Mouse (Mus musculus): ENCODE results near the gene Ppm1m.

Ppm1m gene

DNA sequence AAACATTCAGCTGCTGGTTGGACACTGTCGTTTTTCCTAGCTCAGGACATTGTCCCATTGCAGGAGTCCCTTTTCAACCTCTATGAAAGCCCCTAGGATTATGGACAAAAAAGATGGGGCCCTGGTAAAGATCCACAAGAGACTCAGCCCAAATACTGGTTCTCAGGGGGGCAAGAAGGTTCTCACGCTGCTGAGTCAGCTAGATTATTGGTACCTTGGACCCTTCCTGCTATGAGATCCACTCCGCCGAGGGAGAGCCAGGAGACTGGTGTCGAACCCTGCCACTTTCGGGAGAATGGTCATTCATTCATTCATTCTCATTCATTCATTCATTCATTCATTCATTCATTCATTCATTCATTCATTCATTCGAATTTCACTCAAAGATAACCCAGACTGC, 17.4 kb upstream of the Ppm1m start:
- DNase-seq, result no peak

DNA sequence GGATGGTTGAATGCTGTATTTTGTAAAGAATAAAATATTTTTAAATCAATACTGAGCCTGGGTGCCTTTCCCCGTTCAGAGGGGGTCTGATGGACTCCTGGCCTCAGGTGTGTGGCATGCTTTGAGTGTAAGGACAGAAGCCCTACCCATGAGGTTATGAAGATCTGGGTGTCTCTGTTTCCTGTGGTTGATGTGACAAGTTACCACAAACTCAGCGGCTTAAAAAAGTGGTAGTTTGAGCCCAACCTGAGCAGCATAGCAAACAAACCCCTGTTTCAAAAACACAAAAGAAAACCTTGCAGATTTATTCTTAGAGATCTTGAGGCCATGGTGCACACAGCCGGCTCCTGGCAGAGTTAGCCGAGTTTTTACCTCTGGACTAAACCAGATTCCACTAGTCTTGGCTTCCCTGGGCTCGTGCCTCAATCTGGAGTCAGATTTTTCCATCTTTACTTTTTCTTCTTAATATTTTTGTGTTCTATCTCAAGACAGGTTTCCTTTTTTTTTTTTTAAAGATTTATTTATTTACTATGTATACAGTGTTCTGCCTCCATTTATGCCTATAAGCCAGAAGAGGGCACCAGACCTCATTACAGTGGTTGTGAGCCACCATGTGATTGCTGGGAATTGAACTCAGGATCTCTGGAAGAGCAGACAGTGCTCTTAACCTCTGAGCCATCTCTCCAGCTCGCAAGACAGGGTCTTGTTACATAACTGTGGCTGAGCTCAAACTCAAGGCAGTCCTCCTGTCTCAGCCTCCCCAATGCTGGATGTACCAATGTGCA, 16.0 kb upstream of the Ppm1m start:
- no peak for DNase-seq

DNA sequence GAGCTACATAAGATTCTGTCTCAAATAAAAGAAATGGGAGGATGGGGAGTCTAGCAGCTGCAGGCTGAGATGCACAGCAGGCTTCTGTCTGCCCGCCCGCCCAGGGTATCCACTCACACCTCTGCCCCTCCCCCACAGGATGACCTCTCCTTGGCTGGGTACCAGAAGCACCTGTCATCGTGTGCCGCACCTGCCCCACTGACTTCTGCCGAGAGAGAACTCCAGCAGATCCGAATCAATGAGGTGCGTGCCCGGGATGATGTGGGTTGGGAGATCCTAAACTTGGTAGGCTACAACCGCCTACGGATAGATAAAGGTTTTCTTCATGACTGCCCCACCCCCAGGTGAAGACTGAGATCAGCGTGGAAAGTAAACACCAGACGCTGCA, 13.0 kb upstream of the Ppm1m start:
- no peak for DNase-seq

DNA sequence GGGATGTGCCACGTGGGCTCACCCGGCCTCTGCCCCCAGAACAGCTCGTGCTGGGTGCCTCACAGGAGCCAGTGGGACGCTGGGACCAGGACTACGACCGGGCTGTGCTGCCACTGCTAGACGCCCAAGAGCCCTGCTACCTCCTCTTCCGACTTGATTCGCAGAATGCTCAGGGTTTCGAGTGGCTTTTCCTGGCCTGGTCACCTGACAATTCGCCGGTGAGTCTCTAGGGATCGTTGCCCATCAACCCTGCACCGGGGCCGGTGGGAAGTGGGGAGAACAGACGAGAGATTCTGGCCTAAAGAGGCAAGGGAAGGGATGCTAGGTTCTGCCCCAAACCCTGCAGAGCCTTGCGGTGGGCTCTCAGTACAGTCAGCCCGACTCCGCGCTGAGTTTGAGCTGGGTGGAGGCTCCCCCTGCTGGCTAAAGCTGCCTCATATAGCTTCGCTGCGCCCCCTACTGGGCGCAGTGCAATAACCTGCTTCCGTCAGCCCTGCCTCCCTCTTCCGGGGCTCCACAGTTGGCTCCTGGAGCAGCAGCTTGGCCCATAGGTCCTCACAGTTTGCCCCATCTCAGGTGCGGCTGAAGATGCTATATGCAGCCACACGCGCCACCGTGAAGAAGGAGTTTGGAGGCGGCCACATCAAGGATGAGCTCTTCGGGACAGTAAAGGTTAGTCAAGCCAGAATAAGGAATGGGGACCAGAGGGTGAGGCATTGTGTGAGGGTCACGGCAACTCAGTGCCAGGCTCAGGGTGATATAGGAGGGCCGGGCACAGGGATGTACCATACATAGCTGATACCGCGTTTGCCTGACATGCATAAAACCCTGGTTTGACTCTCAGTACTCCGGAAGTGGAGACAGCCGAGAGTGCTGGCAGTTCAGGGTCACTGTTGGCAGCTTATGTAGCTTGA, 12.4 kb upstream of the Ppm1m start:
- peak; percentile 89 for DNase-seq

DNA sequence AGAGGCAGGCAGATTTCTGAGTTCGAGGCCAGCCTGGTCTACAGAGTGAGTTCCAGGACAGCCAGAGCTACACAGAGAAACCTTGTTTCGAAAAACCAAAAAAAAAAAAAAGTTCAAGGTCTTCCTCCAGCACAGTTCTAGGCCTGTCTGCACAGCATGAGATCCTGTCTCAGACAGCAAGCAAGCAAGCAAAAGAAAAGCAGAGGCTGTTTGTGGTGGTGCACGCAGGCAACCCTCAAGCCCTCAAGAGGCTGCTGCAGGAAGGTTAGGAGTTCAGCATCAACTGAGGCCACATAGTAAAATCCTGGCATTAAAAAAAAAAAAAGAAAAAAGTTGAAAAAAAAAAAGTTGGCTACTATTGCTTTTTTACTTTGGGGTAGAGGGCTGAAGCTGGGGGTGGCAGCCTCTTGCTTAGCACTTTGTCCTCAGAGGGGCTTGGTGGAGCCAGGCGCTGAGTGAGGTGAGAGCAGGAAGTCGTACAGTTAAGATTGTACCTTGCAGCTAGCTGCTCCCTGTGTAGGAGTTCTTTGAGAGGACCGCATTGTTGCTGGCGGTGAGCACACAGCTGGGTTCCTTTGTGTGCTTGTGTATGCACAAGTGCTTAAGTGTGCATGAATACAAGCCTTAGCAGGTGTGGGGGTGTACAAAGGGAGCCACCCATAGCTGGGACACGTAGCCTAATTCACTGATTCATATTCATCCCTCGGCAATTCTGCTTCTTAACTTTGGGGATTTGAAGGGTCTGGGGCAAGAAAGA, 11.5 kb upstream of the Ppm1m start:
- no peak for DNase-seq

DNA sequence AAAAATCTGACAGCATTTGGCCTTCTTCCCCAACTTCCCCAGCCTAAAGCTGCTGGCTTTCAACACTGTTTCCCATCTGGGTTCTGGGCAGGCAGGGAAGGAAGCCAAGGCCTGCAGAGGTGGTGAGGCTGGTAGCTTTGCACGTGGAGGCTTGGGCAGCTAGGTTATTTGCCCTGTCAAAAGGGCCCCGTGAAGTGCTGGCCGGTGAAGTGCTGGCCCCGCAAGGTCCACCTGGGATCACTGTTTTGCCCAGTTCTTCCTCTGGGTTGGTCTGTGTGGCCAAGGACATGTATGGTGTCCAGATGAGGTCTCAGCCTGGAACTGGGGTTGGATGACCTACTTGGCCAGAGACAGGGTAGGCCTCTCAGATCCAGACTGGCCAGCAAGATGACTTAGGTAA, 10.4 kb upstream of the Ppm1m start:
- DNase-seq, result no peak

DNA sequence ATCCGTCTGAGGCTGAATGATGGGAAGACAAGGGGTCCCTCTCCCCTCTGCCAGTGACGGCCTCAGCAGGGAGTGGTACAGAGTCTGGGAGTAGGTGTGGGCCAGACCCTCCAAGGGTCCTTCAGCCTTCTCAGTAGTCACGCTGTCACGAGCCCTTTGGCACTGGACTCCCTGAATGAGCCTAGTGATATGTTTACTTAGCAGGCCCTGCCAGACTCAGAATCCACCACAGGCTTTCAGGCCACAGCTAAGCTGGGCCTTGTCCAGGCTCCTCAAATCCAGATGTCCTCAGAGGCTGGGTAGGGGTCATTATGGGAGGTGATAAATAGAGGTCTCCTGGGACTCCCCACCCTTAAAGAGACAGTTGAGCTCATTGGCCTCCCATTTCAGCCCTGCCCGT, 8.6 kb upstream of the Ppm1m start:
- no peak for DNase-seq

DNA sequence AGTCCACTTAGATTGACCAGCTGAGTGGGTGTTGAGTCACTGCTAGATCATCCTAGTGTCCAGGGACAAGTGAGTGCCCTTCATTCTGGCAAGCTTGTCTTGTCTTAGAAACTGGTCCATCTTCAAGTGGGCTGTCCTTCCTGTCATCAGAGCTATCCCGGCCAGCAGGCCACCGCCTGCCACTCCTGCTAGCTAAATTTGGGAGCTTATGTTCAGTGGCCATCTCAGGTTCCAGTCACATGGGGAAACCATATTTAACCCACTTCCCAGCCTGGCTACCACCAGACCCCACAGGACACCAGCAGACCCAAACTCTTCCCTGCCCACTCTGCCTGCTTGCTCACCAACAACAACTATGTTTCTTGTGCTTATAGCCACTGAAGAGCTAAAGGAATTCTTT, 7.0 kb upstream of the Ppm1m start:
- no peak for DNase-seq

DNA sequence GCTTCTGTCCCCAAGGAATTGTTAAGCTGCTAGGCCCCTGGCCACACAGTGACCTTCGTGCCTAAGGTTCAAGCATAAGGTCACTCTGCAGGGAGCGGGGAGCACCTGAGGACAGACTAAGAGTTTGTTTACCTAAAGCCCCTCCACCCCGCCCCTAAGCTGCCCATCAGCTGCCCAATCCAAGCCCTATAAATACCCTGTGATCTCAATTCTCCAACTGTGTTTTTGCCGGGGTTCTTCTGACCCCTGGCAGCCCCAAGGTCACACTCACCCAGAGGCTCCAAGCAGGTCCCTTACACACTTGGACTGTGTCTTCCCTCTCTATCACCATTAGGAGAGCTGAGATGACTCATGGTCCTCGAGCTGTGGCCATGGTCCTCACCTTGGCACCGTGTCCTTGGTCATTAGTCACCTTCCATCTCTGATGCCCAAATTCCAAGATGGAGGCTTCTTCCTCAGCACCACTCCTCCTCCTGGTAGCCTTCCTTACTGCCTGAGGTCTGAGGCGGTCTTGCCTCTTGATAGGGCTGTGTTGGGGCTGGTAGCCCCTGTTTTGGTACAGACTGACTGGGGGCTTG, 6.3 kb upstream of the Ppm1m start:
- DNase-seq, result no peak

DNA sequence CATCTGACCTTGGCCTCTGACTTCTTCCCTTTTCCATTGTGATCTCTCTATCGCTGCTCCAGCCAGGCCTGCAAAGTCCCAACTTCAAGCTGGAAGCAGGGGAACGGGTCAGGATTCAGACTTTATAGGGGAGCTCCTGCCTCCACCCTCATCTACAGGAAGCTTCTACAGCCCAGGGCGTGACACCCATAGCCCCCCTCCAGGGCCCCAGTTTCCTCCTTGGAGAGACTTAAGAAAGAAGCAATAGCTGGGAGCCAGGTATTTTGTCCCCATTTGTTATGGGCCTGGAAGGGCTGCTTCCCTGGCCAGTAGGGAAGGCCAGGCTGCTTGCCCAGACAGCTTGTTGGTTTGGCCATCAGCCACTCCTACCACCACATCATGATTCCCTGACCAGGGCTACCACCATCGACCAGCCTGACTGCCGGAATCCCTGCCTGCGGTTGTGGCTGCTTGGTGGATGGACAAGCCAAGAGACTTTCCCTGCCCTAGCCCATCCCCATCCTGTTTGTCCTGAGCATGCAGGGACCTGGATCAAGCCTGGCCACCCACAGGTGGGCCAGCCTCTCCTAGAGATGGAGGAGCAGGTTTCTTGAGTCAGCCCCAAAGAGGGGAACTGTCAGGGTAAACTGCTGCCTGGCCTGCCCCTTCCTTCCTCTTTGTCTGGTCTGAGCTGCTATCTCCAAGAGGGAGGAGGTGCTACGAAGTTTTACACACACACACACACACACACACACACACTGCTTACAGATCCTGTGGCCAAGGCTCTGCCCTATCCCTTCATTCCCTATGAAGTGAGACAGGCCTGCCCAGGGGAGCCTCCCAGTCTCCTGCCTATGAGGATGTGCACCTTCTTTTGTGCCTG, 4.7 kb upstream of the Ppm1m start:
- no peak for DNase-seq

DNA sequence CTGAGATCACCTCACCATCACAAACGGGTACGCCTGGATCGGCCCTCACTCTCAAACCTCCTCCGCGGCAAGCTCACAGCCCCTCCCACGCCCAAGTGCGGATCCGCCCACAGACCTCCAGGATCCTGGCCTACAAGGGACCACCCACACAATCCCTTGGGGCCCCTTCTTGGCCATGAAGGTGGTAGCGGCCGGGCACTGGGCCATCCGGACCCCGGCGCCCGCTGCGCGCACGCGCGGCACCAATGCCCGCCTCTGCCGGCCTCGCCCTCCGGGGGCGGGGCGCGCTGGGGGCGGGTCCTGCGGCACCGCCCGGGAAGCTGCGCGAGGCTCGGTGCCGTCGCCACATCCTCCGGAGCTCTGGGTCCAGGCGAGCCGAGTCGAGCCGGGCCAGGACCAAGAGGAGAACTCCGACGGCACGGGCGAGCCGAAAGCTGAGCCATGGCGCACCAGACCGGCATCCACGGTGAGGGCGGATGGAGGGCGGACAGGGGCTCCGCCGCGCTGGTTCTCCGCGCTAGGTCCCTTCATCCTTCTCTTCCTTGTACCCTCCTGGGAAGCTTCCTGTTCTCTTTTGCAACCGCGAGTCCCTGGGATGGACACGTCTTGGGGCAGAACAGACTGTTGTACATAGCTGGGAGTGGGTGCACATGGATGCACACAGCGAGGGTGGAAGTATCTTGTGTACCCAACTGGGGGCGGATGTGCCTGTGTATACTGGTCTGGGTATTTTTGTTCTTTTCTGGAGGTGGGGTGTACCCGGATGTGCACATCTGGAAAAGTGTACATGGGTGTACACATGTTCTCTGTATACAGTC, 3.5 kb upstream of the Ppm1m start, which contains the start of gene Twf2:
Gene Twf2, plus strand, starts transcription at position 290 of the 818 bp plus-strand sequence.
- peak; percentile 92 for DNase-seq

DNA sequence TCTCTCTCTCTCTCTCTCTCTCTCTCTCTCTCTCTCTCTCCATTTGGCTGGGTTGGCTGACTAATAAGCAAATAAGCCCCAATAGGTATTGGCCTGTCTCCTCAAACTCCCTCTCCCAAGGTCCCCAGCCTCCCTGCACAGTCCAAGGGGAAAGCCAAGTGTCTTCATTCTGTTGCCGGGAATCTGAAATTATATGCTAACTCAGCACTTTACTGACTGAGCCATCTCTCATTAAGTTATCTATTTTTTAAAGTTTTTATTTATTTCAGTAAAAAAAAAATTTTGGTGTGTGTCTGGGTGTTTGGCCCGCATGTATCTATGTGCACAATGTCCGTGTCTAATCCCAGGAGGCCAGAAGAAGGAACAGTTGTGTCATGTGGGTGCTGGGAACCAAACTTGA, 2.3 kb upstream of the Ppm1m start:
- DNase-seq, result no peak

DNA sequence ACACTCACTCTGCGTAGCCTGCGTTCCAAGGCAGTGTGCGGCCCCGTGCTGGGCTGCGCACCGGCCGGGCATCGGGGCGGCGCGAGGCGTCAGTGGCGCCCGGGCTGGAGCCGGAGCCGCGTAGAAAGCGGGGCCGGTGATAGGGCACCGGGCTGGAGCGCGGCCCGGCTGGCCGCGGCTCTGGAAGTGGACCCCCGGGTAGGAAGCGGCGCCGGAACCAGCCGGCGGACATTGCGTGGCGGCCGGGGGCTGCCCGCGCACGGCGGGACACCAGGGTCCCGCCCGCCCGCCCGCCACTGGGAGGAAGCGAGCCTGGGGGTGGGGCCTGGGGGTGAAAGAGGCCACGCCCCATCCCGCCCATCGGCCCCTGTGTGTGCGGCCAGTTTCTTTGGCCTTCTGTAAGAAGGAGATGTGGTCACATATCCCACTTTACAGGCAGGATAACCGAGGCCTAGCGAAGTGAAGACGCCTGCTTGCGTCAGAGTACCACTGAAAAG, 536 bp downstream of the Ppm1m start:
- peak; percentile 86 for DNase-seq

DNA sequence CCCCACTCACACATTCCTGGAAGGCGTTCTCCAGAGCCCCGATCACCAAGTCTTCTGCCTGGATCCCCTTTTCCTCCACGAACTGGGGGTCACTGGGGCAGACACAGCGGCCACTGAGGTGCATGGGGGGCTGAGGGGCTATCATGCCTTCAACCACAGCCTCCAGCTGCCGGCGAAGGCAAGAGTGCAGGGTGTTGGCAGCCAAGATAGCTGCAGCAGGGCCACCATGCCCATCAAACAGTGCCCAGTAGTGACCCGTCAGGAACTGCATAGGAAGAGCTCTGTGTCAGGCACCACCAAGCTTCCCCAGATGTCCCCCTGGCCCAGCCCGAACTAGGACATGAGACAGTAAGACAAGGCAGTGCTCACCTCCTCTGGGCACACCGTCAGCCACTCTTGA, 1.8 kb downstream of the Ppm1m start:
- DNase-seq, result no peak

DNA sequence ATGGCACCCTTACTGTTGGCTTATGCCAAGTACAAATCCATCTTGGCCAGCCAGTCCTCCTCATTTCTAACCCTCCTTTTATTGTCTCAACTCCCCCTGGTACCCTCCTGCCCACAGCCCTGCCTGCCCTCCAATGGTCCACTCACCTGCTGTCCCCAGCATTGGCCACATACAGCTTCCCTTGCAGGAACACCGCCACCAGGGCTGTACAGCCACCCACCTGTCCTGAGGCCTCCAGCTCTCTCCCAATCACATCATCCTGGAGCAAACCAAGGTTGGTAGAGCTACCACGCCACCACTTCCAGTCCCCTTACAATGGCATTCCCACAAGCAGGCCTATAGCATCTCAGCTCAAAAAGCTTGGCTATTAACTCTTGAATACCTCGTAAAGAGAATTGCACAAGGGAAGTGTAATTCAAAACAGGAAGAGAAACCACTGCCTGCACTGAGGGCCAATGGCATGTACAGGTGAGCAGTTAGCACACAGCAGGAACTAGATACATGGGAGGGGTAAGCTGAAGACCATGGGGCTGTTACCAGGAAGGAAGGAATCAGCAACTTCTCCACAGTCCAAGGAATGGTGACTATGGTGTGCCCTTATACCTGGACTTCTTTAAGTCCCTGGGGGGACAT, 2.3 kb downstream of the Ppm1m start:
- no peak for DNase-seq

DNA sequence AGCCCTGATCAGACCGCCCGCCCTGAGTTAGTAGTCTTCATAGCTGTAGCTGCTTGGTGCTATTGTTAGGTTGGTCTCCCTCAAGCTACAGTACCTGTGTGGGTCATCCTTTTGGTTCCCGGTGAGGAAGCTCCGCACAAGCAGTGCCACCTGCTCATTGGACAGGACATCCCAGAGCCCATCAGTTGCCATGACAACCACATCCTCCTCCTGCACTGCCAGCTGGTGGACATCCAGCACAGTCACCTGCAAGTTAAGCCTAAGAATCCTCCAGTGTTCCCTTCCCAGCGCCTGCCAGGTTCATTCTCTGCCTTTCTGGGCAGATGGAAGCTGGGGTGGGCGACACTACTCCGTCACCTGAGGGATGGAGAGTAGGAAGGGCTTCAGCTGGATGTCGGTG, 3.9 kb downstream of the Ppm1m start:
- no peak for DNase-seq

DNA sequence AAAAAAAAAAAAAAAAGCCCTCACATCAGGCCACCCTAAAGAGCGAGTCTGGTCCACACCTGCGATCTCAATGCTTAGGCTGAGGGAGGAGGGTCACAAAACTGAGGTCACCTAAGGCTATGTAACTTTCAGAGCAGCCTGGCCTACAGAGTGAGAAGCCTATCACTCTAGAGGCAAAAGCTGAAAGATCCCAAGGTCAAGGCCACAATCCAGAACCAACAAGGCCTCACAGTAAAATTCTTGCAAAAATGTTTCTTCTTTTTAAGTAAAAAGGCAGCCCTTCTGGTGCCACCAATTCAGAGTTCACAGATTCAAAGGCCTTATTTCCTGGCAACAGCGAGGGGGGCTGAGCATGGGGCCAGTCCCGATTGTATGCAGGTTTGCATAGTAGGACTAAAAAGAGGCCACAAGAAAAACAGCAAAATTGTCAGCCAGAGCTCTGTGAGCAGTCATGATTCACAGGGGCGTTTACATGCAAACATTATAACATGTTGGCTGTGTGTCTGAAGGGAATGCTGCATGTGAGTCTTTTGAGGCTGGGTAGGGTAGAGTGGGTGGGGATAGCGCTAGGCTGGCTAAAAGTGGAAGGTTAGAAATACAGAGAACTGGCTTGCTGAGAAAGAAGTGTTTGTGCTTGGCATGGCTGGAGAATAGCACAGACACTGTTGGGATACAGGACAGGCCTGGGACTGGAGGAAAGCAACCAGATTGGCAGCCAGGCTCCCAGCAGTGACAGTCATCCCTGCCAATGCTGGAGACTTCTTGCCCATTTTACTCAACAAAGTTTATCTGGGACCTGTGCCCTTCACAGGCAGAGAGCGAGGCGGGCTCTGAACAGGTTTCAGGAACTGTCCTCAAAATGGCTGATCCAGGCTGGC, 5.4 kb downstream of the Ppm1m start:
- no peak for DNase-seq

DNA sequence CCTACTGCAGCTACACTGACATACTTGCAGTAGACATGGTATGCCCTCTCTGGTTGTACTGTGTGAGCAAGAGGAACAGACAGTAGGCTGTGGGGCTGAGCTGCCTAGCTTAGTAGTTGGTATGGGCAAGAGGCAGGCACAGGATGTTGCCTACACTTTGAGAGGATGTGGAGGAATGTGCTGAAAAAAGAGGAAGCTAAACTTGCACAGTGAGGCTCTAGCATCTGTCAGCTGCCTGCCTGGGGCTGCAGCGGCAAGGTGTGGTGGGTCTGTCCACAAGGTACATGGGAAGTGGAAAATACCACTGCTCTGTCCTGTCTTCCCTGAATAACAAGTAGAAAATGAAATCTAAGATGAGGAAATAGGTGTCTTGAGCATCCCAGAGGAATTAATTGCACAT, 6.5 kb downstream of the Ppm1m start:
- no peak for DNase-seq

DNA sequence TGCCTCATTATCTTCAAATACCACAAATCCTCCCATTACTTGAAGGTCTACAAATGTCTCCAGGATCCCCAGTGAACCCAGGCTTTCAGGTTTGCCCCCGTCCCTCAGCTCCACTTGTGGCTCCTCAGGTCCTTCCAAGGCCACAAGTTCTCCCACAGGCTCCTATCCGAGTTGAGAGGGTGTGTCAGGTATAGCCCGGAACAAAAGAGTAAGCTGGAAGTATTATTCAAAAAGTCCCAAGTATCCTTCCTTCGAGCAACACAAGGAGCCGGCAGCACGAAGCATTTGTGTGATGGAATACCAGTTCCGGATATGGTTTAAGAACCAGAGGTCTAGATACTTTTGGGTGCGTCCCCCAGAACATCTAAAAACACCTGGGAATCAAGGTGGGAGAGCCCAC, 7.5 kb downstream of the Ppm1m start:
- no peak for DNase-seq
